Mouse (Mus musculus) large intestine, adult 2 months (tissue): ENCODE data around the gene Gm44579. TPM values are rescaled to one million over a fixed set of nuclear protein-coding genes. Genes with fewer than 3 reads are reported as not detected.

Experiments
- DNase-seq: peaks from one replicate; pipeline ENCODE4 v3.0.0-alpha.2; 2012; ENCODE audit warnings: low read depth, low spot score
- WGBS: fragments of 180-500 bp; shearing (Covaris S2); methylation state at CpG from one replicate; pipeline ENCODE4 v1.1.7; 2018; 5-methylcytosine and 5-hydroxymethylcytosine counted together
- polyA plus RNA-seq: library from polyadenylated mRNA; depleted of rRNA; stranded (reverse); fragments of >200 nt; gene quantifications from 2 replicates; pipeline ENCODE4 v1.2.3, GENCODE M21; 2012; rRNA removed

Gene Gm44579
- polyA plus RNA-seq, 1 experiment: not detected

DNA sequence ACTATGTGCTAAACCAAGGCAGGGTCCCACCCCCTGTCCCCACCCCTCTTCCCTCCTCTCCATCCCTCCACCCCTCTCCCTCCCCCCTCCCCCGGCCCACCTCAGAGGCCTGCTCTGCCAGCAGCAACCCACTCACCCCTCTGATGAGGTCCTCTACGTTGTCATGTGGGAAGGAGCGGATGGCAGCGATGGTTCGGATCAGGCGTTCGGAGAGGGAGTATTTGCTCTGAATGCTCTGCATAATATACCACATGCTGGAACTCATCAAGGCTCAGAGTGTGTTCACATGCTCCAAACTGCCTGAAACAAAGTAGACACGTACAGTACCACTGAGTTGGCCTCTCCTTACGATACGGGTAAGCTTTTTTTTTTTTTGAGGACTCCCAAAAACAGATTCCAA, 78.3 kb downstream of the Gm44579 start:
- no peak for DNase-seq
- 92% methylated on average over 10 of the region's 10 CpGs for WGBS

DNA sequence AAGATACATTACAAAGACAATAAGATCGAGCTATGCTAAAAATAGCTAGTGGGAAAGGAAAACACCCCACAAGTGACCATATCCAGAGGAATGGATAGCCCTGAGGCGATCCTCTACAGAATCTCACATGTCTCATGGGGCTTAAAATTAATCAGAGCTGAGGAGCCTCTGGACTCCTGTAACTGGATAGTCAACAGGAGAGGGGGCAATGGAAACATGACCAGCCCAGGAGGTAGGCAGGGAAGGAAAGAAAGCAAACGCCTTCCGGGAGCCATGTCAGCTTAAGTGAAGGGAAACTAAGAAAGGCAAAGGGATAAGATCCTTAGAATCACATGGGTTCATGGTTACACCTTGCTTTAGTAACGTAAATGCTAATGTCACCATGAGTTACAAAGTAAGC, 80.0 kb downstream of the Gm44579 start:
- no peak for DNase-seq
- WGBS: 93% methylated on average over 5 of the region's 5 CpGs

- DNase-seq: peak; percentile 37
- 33% methylated on average over 7 of the region's 7 CpGs for WGBS
These were observed 81.0 kb downstream of the Gm44579 start for GRCm38 (mm10) chr15:98139763-98140162.

- no peak for DNase-seq
- WGBS: 89% methylated on average over 9 of the region's 9 CpGs
These were observed 83.9 kb downstream of the Gm44579 start for GRCm38 (mm10) chr15:98136871-98137270.

Other genes starting within 250 kb of the Gm44579 start
- not detected in 2 replicates for gene Col2a1, start 216.3 kb downstream of the Gm44579 start, polyA plus RNA-seq
- 8.3 and 9.8 TPM in 2 replicates for gene Pfkm, start 128.4 kb downstream of the Gm44579 start, polyA plus RNA-seq
- gene Senp1, start 127.2 kb downstream of the Gm44579 start, polyA plus RNA-seq: 9.3 and 12.1 TPM in 2 replicates
- gene Asb8, start 55.4 kb downstream of the Gm44579 start, polyA plus RNA-seq: 32.8 and 43.9 TPM in 2 replicates
- gene Ccdc184, start 53.8 kb downstream of the Gm44579 start, polyA plus RNA-seq: 0.33 TPM in 2 replicates
- not detected in 2 replicates for gene Olfr288, start 25.4 kb downstream of the Gm44579 start, polyA plus RNA-seq
- gene Olfr287, start 79 bp upstream of the Gm44579 start, polyA plus RNA-seq: 0.27 and 0.40 TPM in 2 replicates
- 0.12 and 0.14 TPM in 2 replicates for gene Olfr286, start 13.5 kb upstream of the Gm44579 start, polyA plus RNA-seq
- gene H1fnt, start 36.3 kb upstream of the Gm44579 start, polyA plus RNA-seq: not detected in 2 replicates
- 0.30 and 0.49 TPM in 2 replicates for gene Zfp641, start 75.2 kb upstream of the Gm44579 start, polyA plus RNA-seq
- not detected in 2 replicates for gene Olfr285, start 96.4 kb upstream of the Gm44579 start, polyA plus RNA-seq
- not detected in 2 replicates for gene Olfr284, start 120.0 kb upstream of the Gm44579 start, polyA plus RNA-seq
- not detected in 2 replicates for gene Olfr283, start 160.0 kb upstream of the Gm44579 start, polyA plus RNA-seq
- gene Olfr282, start 210.2 kb upstream of the Gm44579 start, polyA plus RNA-seq: not detected in 2 replicates
- not detected in 2 replicates for gene Olfr281, start 231.6 kb upstream of the Gm44579 start, polyA plus RNA-seq
- gene OR5BS1P, start 248.9 kb upstream of the Gm44579 start, polyA plus RNA-seq: not detected in 2 replicates